Mouse (Mus musculus) gastrocnemius, adult 18-20 months (tissue): Measurements from ENCODE around the gene Serpina3i. TPM values are rescaled to one million over a fixed set of nuclear protein-coding genes. Genes with fewer than 3 reads are reported as not detected.

ENCODE experiments used
- DNase-seq: peaks from one replicate; pipeline ENCODE4 v3.0.0; 2021; ENCODE audit warnings: low spot score
- total RNA-seq, 2 experiments: library from RNA; stranded (reverse); gene quantifications; 2 replicates each; pipeline ENCODE4 v1.2.3; 2021

The Serpina3i gene
- total RNA-seq, 2 experiments from 2014 or later: not detected

GRCm38 (mm10) chr12:104293963-104294362 is 31.0 kb downstream of the Serpina3i start:
- no peak for DNase-seq

DNA sequence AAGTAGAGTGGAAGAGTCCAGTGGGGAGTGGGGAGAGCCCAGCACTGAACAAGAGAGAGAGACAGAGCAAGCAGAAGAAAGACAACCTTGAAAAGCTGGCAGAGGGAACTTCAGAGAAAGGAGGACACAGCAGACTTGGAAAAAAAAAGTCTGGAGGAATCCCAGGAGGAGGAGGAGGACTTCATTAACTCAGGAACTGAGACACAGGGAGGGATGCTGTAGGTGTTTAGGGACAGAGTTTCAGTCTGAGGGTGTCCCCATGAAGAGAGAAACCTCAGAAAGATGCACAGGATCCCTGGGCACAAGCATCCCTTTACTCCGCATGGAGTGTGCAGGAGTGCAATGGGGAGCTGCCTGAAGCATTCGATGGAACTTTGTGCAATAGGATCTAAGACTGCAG is 35.1 kb downstream of the Serpina3i start:
- no peak for DNase-seq

DNA sequence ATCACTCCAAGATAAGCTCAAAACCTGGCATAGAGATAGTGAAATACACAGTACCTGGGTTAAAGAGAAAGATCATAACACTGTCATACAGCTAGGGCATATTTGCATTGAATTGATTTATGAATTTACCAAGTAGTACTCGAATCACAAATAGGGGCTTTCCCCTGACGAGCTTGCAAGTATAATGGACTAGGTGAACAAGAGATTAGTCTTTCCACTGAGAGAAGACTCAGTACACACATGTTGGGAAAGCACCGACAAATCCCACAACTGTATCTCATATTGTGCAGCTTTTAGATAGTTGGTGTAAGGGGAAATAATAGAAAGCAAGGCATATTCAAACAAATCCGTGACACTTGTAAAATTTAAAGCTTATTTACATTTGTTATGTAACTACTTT is 43.1 kb downstream of the Serpina3i start:
- no peak for DNase-seq

GRCm38 (mm10) chr12:104314253-104314652 is 51.3 kb downstream of the Serpina3i start, which contains the start of gene Serpina3j:
Gene Serpina3j (plus strand): TSS chr12:104314553.
- no peak for DNase-seq

Other genes starting within 250 kb of the Serpina3i start
- not detected for gene Serpina9, start 249.4 kb upstream of the Serpina3i start, total RNA-seq
- gene Serpina12, start 218.7 kb upstream of the Serpina3i start, total RNA-seq: not detected
- gene Serpina5, start 162.0 kb upstream of the Serpina3i start, total RNA-seq: not detected
- not detected for gene Serpina3a, start 150.4 kb upstream of the Serpina3i start, total RNA-seq
- not detected for gene Serpina3b, start 135.1 kb upstream of the Serpina3i start, total RNA-seq
- 1 to 10 TPM; 1.5 to 1.8 TPM for gene Serpina3c, start 109.3 kb upstream of the Serpina3i start, total RNA-seq
- not detected for gene Serpina3f, start 48.6 kb upstream of the Serpina3i start, total RNA-seq
- under 1 TPM in 1 of 2 experiments, not detected in 1; 0.39 TPM for gene Serpina3g, start 26.9 kb upstream of the Serpina3i start, total RNA-seq
- gene Serpina3j, start 51.4 kb downstream of the Serpina3i start, total RNA-seq: not detected
- 1 to 10 TPM in 1 of 2 experiments, not detected in 1; 1.9 TPM for gene Serpina3k, start 75.4 kb downstream of the Serpina3i start, total RNA-seq
- under 1 TPM; 0.14 to 0.55 TPM for gene Serpina3m, start 75.4 kb downstream of the Serpina3i start, total RNA-seq
- 10 to 100 TPM in 1 of 2 experiments, 1 to 10 TPM in 1; 6.6 to 10.6 TPM for gene Serpina3n, start 143.6 kb downstream of the Serpina3i start, total RNA-seq
- gene Gsc, start 210.2 kb downstream of the Serpina3i start, total RNA-seq: not detected